Mouse (Mus musculus): ENCODE results near the gene Gsta1. TPM values are rescaled to one million over a fixed set of nuclear protein-coding genes. Genes with fewer than 3 reads are reported as not detected.
"Not testable (repeated sequence)": the region's sequence is repeated elsewhere in the genome, so short reads cannot be mapped to it uniquely, and the experiment has no call there.

Gsta1 gene
- polyA plus RNA-seq, 1 experiment from 2014 or later = not detected

DNA sequence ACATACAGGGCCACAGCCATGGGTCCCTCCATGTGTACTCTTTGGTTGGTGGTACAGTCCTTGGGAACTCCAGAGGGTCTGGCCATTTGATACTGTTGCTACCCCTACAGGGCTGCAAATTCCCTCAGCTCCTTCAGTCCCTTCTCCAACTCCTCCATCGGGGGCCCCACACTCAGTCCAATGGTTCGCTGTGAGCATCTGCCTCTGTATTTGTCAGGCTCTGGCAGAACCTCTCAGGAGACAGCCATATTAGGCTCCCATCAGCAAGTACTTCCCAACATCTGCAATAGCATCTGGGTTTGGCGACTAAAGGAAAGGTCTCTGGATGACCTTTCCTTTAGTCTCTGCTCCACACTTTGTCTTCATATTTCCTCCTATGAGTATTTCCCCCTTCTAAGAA, 18.9 kb upstream of the Gsta1 start:
- Histone ChIP-seq H3K27me3 (ENCODE audit: poor library complexity, severe bottlenecking) (no peaks in the 10 kb centered on the region), H3K36me3 (replicated peaks) (peaks cover 41% of the 10 kb centered on the region), H3K4me1 (no peaks in the 10 kb centered on the region), H3K4me3 (no peak overlapping the region), H3K9me3 (no peaks in the 10 kb centered on the region), H3K27ac (no peak overlapping the region)
- 95% methylated on average over 3 of the region's 3 CpGs for WGBS
- no peak for DNase-seq (ENCODE audit: extremely low spot score, low spot score)

GRCm38 (mm10) chr9:78212341-78213049, 18.0 kb upstream of the Gsta1 start:
- DNase-seq (ENCODE audit: extremely low spot score, low spot score) = no peak
- no peak overlapping the region for H3K4me3 ChIP-seq
- H3K9me3 ChIP-seq = no peaks in the 10 kb centered on the region
- no peak overlapping the region for H3K27ac ChIP-seq
- H3K4me1 ChIP-seq = no peaks in the 10 kb centered on the region
- H3K27me3 ChIP-seq (ENCODE audit: poor library complexity, severe bottlenecking) = no peaks in the 10 kb centered on the region
- WGBS = 85% methylated on average over 7 of the region's 7 CpGs
- peaks cover 38% of the 10 kb centered on the region for H3K36me3 ChIP-seq (replicated peaks)

- Histone ChIP-seq H3K4me1 (no peaks in the 10 kb centered on the region), H3K27ac (no peak overlapping the region), H3K36me3 (replicated peaks) (no peaks in the 10 kb centered on the region), H3K9me3 (no peaks in the 10 kb centered on the region), H3K4me3 (no peak overlapping the region), H3K27me3 (ENCODE audit: poor library complexity, severe bottlenecking) (no peaks in the 10 kb centered on the region)
- WGBS = 90% methylated on average over 4 of the region's 4 CpGs
- no peak for DNase-seq (ENCODE audit: extremely low spot score, low spot score)
Observed at GRCm38 (mm10) chr9:78217074-78217473, 13.4 kb upstream of the Gsta1 start.

- Histone ChIP-seq H3K4me3 (no peak overlapping the region), H3K4me1 (peaks cover 9% of the 10 kb centered on the region; the same call in 1 of the 2 replicates), H3K36me3 (replicated peaks) (no peaks in the 10 kb centered on the region), H3K27me3 (ENCODE audit: poor library complexity, severe bottlenecking) (no peaks in the 10 kb centered on the region), H3K9me3 (no peaks in the 10 kb centered on the region), H3K27ac (no peak overlapping the region)
- DNase-seq (ENCODE audit: extremely low spot score, low spot score) = no peak
- 83% methylated on average over 8 of the region's 8 CpGs for WGBS
Observed at GRCm38 (mm10) chr9:78222616-78223015, 7.8 kb upstream of the Gsta1 start.

DNA sequence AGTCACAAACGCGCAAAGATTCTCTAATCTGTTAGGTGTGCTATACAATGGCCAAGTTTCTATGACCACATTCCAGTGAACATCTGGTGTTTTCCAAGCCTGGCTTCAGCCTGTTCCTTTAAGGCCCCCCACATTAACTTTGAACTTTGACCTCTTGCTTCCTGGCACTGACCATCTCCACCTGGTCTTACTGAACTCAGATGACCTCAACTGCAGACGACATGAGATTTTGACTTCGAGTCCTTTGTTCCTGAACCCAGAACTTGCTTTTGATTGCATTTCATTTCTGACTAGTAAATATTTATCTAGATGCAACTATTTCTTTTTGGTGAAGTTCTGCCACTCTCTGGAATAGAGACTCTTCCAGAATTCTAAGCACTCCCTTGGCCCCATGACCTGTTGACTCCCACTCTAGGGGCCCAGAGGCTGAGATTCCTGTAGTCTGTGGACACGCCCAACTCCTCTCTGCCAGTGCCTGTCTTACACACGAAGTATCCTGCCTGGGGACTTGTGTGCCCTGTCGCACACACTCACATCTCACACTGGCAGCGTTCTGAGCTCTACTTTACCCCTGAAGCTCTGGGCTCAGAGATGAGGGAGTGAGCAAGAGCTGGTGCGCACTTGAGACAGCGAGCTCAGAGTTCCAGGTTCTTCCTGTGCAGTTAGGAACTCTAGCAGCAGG, 7.1 kb upstream of the Gsta1 start:
- Histone ChIP-seq H3K4me3 (no peak overlapping the region), H3K27me3 (ENCODE audit: poor library complexity, severe bottlenecking) (no peaks in the 10 kb centered on the region), H3K4me1 (peaks cover 9% of the 10 kb centered on the region; the same call in 1 of the 2 replicates), H3K27ac (no peak overlapping the region), H3K9me3 (no peaks in the 10 kb centered on the region), H3K36me3 (replicated peaks) (no peaks in the 10 kb centered on the region)
- DNase-seq (ENCODE audit: extremely low spot score, low spot score) = no peak
- WGBS = 73% methylated on average over 10 of the region's 10 CpGs

DNA sequence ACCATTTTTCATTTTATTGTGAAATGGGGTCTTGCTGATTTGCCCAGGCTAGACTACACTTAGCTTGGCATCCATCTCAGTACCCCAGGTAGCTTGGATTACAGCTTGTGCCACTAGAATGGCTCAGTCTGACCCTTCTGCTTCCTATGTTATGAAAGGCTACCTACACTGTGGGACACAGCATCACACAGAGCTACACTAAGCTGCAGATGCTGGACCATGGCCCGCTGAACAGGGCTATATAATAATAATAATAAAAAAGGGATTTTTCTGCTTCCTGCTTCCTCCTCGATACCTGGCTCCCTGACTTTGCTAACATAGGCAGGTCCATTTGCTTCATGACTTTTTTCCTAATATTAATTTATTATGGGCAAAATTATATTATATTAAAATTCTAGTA, 6.0 kb upstream of the Gsta1 start:
- Histone ChIP-seq H3K27me3 (ENCODE audit: poor library complexity, severe bottlenecking) (no peaks in the 10 kb centered on the region), H3K9me3 (no peaks in the 10 kb centered on the region), H3K4me1 (peaks cover 9% of the 10 kb centered on the region; the same call in 1 of the 2 replicates), H3K36me3 (replicated peaks) (no peaks in the 10 kb centered on the region), H3K4me3 (no peak overlapping the region), H3K27ac (no peak overlapping the region)
- WGBS = 97% methylated on average over 2 of the region's 2 CpGs
- no peak for DNase-seq (ENCODE audit: extremely low spot score, low spot score)

DNA sequence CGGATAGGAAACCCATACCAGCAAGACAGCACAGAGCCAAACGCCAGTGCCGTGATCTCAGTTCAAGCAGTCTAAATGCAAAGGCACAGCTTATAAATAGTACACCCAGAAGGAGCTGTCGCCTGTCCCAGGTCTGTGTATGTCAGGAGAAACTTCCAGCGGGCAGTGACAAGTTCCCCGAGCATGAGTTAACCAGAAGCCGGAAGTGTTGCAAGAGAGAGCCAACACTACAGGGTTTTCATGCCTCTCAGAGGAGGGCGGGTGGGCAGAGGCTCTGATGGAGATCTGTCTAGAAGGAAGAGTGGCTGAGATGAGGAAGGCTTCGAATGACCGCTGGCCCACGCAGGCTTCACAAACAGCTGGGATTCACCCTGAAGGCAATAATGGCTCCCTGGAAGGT, 5.2 kb upstream of the Gsta1 start:
- no peak for DNase-seq (ENCODE audit: extremely low spot score, low spot score)
- Histone ChIP-seq H3K27ac (no peak overlapping the region), H3K27me3 (ENCODE audit: poor library complexity, severe bottlenecking) (no peaks in the 10 kb centered on the region), H3K36me3 (replicated peaks) (no peaks in the 10 kb centered on the region), H3K9me3 (no peaks in the 10 kb centered on the region), H3K4me1 (peaks cover 9% of the 10 kb centered on the region; the same call in 1 of the 2 replicates), H3K4me3 (no peak overlapping the region)
- WGBS = 90% methylated on average over 11 of the region's 11 CpGs

- peaks cover 6% of the 10 kb centered on the region; the same call in 1 of the 2 replicates for H3K4me1 ChIP-seq
- DNase-seq (ENCODE audit: extremely low spot score, low spot score) = no peak
- H3K36me3 ChIP-seq (replicated peaks) = no peaks in the 10 kb centered on the region
- WGBS = 97% methylated on average over 2 of the region's 2 CpGs
- H3K27ac ChIP-seq = no peak overlapping the region
- no peak overlapping the region for H3K4me3 ChIP-seq
- H3K27me3 ChIP-seq (ENCODE audit: poor library complexity, severe bottlenecking) = no peaks in the 10 kb centered on the region
- H3K9me3 ChIP-seq = no peaks in the 10 kb centered on the region
Observed at GRCm38 (mm10) chr9:78228122-78228521, 2.3 kb upstream of the Gsta1 start.

DNA sequence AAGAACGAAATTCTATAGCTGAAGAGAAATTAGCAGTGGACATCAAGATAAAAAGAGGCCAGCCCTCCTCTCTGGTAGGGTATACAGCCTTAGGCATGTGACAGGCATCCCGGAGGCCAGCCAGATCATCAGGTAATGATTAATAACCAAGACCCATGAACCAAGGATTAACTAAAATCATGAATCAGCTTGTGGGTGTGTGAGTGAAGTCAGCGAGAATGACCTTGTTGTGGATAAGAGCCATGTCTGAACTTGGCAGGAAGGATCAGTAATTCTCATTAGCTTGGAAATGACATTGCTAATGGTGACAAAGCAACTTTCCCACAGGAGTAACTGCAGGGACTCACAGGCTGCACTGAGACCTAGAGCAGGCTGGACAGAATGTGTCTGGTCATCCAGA, 798 bp upstream of the Gsta1 start:
- WGBS = 79% methylated on average over 3 of the region's 3 CpGs
- H3K27ac ChIP-seq; H3K4me1 ChIP-seq; H3K4me3 ChIP-seq; H3K9me3 ChIP-seq; H3K27me3 ChIP-seq (ENCODE audit: poor library complexity, severe bottlenecking); DNase-seq (ENCODE audit: extremely low spot score, low spot score); H3K36me3 ChIP-seq (replicated peaks): not testable (repeated sequence)

- not testable (repeated sequence) for H3K27me3 ChIP-seq (ENCODE audit: poor library complexity, severe bottlenecking); H3K4me1 ChIP-seq; H3K36me3 ChIP-seq (replicated peaks); H3K27ac ChIP-seq; DNase-seq (ENCODE audit: extremely low spot score, low spot score); H3K9me3 ChIP-seq; H3K4me3 ChIP-seq
- no CpG with 5 or more reads among the region's 10 CpGs for WGBS
Observed at GRCm38 (mm10) chr9:78233121-78233695, 2.8 kb downstream of the Gsta1 start.

GRCm38 (mm10) chr9:78255683-78256470, 25.4 kb downstream of the Gsta1 start:
- not testable (repeated sequence) for H3K9me3 ChIP-seq; H3K36me3 ChIP-seq (replicated peaks); DNase-seq (ENCODE audit: extremely low spot score, low spot score); H3K27me3 ChIP-seq (ENCODE audit: poor library complexity, severe bottlenecking); H3K4me3 ChIP-seq; H3K27ac ChIP-seq; H3K4me1 ChIP-seq
- WGBS = 86% methylated on average over 4 of the region's 4 CpGs

- 69% methylated on average over 2 of the region's 3 CpGs for WGBS
- DNase-seq (ENCODE audit: extremely low spot score, low spot score); H3K9me3 ChIP-seq; H3K4me3 ChIP-seq; H3K36me3 ChIP-seq (replicated peaks); H3K27ac ChIP-seq; H3K4me1 ChIP-seq; H3K27me3 ChIP-seq (ENCODE audit: poor library complexity, severe bottlenecking): not testable (repeated sequence)
Observed at GRCm38 (mm10) chr9:78256914-78257313, 26.5 kb downstream of the Gsta1 start, which contains the start of gene Gm3776. Gm3776 (plus strand) TSS chr9:78257129.
